Mouse (Mus musculus): ENCODE results near the gene Mcrip1.

DNA sequence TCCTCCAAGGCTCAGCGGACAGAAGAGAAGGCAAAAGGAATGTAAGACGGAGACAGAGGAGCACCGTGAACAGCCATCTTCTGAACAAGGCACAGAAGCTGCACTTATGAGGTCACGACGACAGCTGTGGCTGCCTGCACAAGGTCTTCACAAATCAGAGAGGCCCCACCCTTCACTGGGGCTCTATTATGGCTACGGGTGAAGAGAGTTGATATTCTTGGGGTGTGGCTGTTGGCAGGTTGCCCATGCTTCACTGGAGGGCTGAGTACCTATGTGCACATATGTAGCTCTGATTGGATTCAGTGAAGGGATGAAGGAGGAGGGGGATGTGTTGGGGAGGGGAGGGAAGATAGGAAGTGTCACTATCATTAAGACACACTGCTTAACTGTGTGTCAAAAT is 31.0 kb downstream of the Mcrip1 start:
- no peak for TF ChIP-seq CTCF (conservative IDR thresholded peaks at IDR 0.05; ENCODE audit: low read length)
- no peak for TF ChIP-seq POU5F1 (IDR thresholded peaks at IDR 0.05; ENCODE audit: borderline replicate concordance, low read length)

Measured in E14TG2a.4 (cell line).